Mouse (Mus musculus): Measurements from ENCODE around the gene Gpr19. TPM values are rescaled to one million over a fixed set of nuclear protein-coding genes. Genes with fewer than 3 reads are reported as not detected.

Gene Gpr19
- polyA plus RNA-seq, 1 experiment from 2014 or later: 4.6 TPM

- Histone ChIP-seq H3K4me1 (ENCODE audit: insufficient read depth) (peaks cover 16% of the 10 kb centered on the region), H3K27ac (ENCODE audit: low read depth) (0 out of 2 replicates have a peak overlapping the region, but pooled peaks have one; percentile 31), H3K9ac (replicated peaks) (no peak overlapping the region), H3K4me2 (ENCODE audit: low read depth, low read length) (peak overlapping the region; percentile 90), H3K9me3 (ENCODE audit: low read length) (no peaks in the 10 kb centered on the region), H3K36me3 (replicated peaks; ENCODE audit: insufficient read depth, low read length) (peaks cover 12% of the 10 kb centered on the region), H3K4me3 (ENCODE audit: low read depth, low read length) (peak overlapping the region; percentile 73), H3K27me3 (ENCODE audit: insufficient read depth, low read length) (no peaks in the 10 kb centered on the region)
- WGBS (ENCODE audit: insufficient replicate concordance): 52% methylated on average over 4 of the region's 4 CpGs
- ATAC-seq (no peak), DNase-seq (no peak)
- TF ChIP-seq EP300 (IDR thresholded peaks at IDR 0.05; ENCODE audit: low read depth) (0 out of 2 replicates have a peak, but pooled peaks have one; percentile 5), CTCF (IDR thresholded peaks at IDR 0.05; ENCODE audit: low read depth) (no peak)
Observed at GRCm38 (mm10) chr6:134925673-134926337, 27.4 kb upstream of the Gpr19 start.

GRCm38 (mm10) chr6:134924262-134924661 is 25.9 kb upstream of the Gpr19 start:
- no peak for DNase-seq
- no peak overlapping the region for H3K9ac ChIP-seq (replicated peaks)
- peak overlapping the region; percentile 55 for H3K4me2 ChIP-seq (ENCODE audit: low read depth, low read length)
- H3K27ac ChIP-seq (ENCODE audit: low read depth): no peak overlapping the region
- ATAC-seq: no peak
- TF ChIP-seq CTCF (IDR thresholded peaks at IDR 0.05; ENCODE audit: low read depth) (no peak), EP300 (IDR thresholded peaks at IDR 0.05; ENCODE audit: low read depth) (no peak)
- H3K4me3 ChIP-seq (ENCODE audit: low read depth, low read length): no peak overlapping the region
- peaks cover 16% of the 10 kb centered on the region for H3K4me1 ChIP-seq (ENCODE audit: insufficient read depth)
- peaks cover 12% of the 10 kb centered on the region for H3K36me3 ChIP-seq (replicated peaks; ENCODE audit: insufficient read depth, low read length)
- 54% methylated on average over 3 of the region's 3 CpGs for WGBS (ENCODE audit: insufficient replicate concordance)
- no peaks in the 10 kb centered on the region for H3K9me3 ChIP-seq (ENCODE audit: low read length)
- H3K27me3 ChIP-seq (ENCODE audit: insufficient read depth, low read length): no peaks in the 10 kb centered on the region

GRCm38 (mm10) chr6:134923670-134924069 is 25.3 kb upstream of the Gpr19 start:
- DNase-seq (no peak), ATAC-seq (no peak)
- Histone ChIP-seq H3K9me3 (ENCODE audit: low read length) (no peaks in the 10 kb centered on the region), H3K36me3 (replicated peaks; ENCODE audit: insufficient read depth, low read length) (peaks cover 12% of the 10 kb centered on the region), H3K4me2 (ENCODE audit: low read depth, low read length) (peak overlapping the region; percentile 98), H3K9ac (replicated peaks) (0 out of 2 replicates have a peak overlapping the region, but pooled peaks have one; percentile 19), H3K4me1 (ENCODE audit: insufficient read depth) (peaks cover 21% of the 10 kb centered on the region), H3K27ac (ENCODE audit: low read depth) (0 out of 2 replicates have a peak overlapping the region, but pooled peaks have one; percentile 25), H3K4me3 (ENCODE audit: low read depth, low read length) (peak overlapping the region; percentile 98), H3K27me3 (ENCODE audit: insufficient read depth, low read length) (no peaks in the 10 kb centered on the region)
- 71% methylated on average over 4 of the region's 4 CpGs for WGBS (ENCODE audit: insufficient replicate concordance)
- TF ChIP-seq EP300 (IDR thresholded peaks at IDR 0.05; ENCODE audit: low read depth) (no peak), CTCF (IDR thresholded peaks at IDR 0.05; ENCODE audit: low read depth) (no peak)

GRCm38 (mm10) chr6:134922511-134923195 is 24.3 kb upstream of the Gpr19 start:
- Histone ChIP-seq H3K36me3 (replicated peaks; ENCODE audit: insufficient read depth, low read length) (peaks cover 12% of the 10 kb centered on the region), H3K4me1 (ENCODE audit: insufficient read depth) (peaks cover 28% of the 10 kb centered on the region), H3K27ac (ENCODE audit: low read depth) (peak overlapping the region; percentile 99), H3K4me2 (ENCODE audit: low read depth, low read length) (peak overlapping the region; percentile 98), H3K9ac (replicated peaks) (peak overlapping the region; percentile 99), H3K4me3 (ENCODE audit: low read depth, low read length) (peak overlapping the region; percentile 98), H3K9me3 (ENCODE audit: low read length) (no peaks in the 10 kb centered on the region), H3K27me3 (ENCODE audit: insufficient read depth, low read length) (no peaks in the 10 kb centered on the region)
- TF ChIP-seq EP300 (IDR thresholded peaks at IDR 0.05; ENCODE audit: low read depth) (no peak), CTCF (IDR thresholded peaks at IDR 0.05; ENCODE audit: low read depth) (no peak)
- WGBS (ENCODE audit: insufficient replicate concordance): 22% methylated on average over 9 of the region's 9 CpGs
- no peak for ATAC-seq
- no peak for DNase-seq

- Histone ChIP-seq H3K27ac (ENCODE audit: low read depth) (peak overlapping the region; percentile 99), H3K4me3 (ENCODE audit: low read depth, low read length) (peak overlapping the region; percentile 98), H3K9ac (replicated peaks) (peak overlapping the region; percentile 99), H3K27me3 (ENCODE audit: insufficient read depth, low read length) (no peaks in the 10 kb centered on the region), H3K4me1 (ENCODE audit: insufficient read depth) (peaks cover 35% of the 10 kb centered on the region), H3K9me3 (ENCODE audit: low read length) (no peaks in the 10 kb centered on the region), H3K36me3 (replicated peaks; ENCODE audit: insufficient read depth, low read length) (peaks cover 12% of the 10 kb centered on the region), H3K4me2 (ENCODE audit: low read depth, low read length) (peak overlapping the region; percentile 98)
- ATAC-seq (no peak), DNase-seq (peak; percentile 51)
- WGBS (ENCODE audit: insufficient replicate concordance): 8% methylated on average over 20 of the region's 20 CpGs
- TF ChIP-seq EP300 (IDR thresholded peaks at IDR 0.05; ENCODE audit: low read depth) (no peak), CTCF (IDR thresholded peaks at IDR 0.05; ENCODE audit: low read depth) (no peak)
Observed at GRCm38 (mm10) chr6:134921695-134922510, 23.5 kb upstream of the Gpr19 start.

Measured in liver, postnatal 0 days (tissue).